Mouse (Mus musculus) WW6 (cell line): ENCODE data around the gene Stac2.

Experiments used
- DNase-seq: peaks from one replicate; pipeline ENCODE4 v3.0.0-alpha.2; 2013; ENCODE audit warnings: low read depth, low spot score

Gene Stac2

GRCm38 (mm10) chr11:98021565-98022252 is 31.6 kb downstream of the Stac2 start:
- no peak for DNase-seq

- no peak for DNase-seq
Measured at GRCm38 (mm10) chr11:98021118-98021517, 32.1 kb downstream of the Stac2 start.

GRCm38 (mm10) chr11:98020710-98021109 is 32.6 kb downstream of the Stac2 start:
- DNase-seq = no peak

- DNase-seq = no peak
Measured at GRCm38 (mm10) chr11:98019883-98020610, 33.2 kb downstream of the Stac2 start.

GRCm38 (mm10) chr11:98018858-98019641 is 34.2 kb downstream of the Stac2 start:
- no peak for DNase-seq

- no peak for DNase-seq
Measured at GRCm38 (mm10) chr11:98018222-98018621, 35.0 kb downstream of the Stac2 start.

- no peak for DNase-seq
Measured at GRCm38 (mm10) chr11:98016824-98017223, 36.4 kb downstream of the Stac2 start.

- DNase-seq = no peak
Measured at GRCm38 (mm10) chr11:98016177-98016576, 37.1 kb downstream of the Stac2 start.

- DNase-seq = no peak
Measured at GRCm38 (mm10) chr11:98012831-98013230, 40.4 kb downstream of the Stac2 start.

GRCm38 (mm10) chr11:98011716-98012115 is 41.5 kb downstream of the Stac2 start:
- no peak for DNase-seq

- no peak for DNase-seq
Measured at GRCm38 (mm10) chr11:98008087-98008486, 45.2 kb downstream of the Stac2 start.

GRCm38 (mm10) chr11:98005686-98006085 is 47.6 kb downstream of the Stac2 start:
- DNase-seq = no peak

GRCm38 (mm10) chr11:98005076-98005475 is 48.2 kb downstream of the Stac2 start:
- peak; percentile 94 for DNase-seq

- no peak for DNase-seq
Measured at GRCm38 (mm10) chr11:98004161-98004560, 49.1 kb downstream of the Stac2 start.

- DNase-seq = no peak
Measured at GRCm38 (mm10) chr11:98003171-98003671, 50.0 kb downstream of the Stac2 start.

- DNase-seq = peak; percentile 84
Measured at GRCm38 (mm10) chr11:98002627-98003026, 50.6 kb downstream of the Stac2 start.

- no peak for DNase-seq
Measured at GRCm38 (mm10) chr11:98001986-98002385, 51.3 kb downstream of the Stac2 start.

GRCm38 (mm10) chr11:98001351-98001824 is 51.9 kb downstream of the Stac2 start:
- no peak for DNase-seq

GRCm38 (mm10) chr11:98000378-98001140 is 52.7 kb downstream of the Stac2 start:
- no peak for DNase-seq

- DNase-seq = no peak
Measured at GRCm38 (mm10) chr11:97999748-98000147, 53.5 kb downstream of the Stac2 start.

GRCm38 (mm10) chr11:97998898-97999608 is 54.2 kb downstream of the Stac2 start:
- DNase-seq = no peak
